Mouse (Mus musculus): ENCODE measurements around the gene Vps37c.

Vps37c gene

DNA sequence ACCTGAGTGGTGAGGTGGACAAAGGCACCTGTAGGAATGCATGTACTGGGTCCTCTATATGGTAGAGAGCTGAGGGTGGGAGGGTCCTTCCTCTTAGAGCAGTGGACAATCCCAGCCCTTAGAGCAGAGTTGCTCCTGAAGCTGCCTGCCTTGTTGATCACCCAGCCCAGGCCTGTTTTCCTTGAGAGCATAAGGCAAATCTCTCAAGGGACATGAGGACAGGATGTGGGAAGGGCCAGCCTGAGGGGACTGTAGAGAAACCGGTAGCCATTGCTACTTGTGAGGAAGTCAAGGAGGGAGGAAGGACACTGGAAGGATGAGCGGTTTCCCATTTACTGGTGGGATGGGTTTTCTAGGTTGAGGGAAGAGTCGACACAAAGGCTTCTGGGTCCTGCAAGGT lies 54.0 kb downstream of the Vps37c start:
- DNase-seq, result no peak

DNA sequence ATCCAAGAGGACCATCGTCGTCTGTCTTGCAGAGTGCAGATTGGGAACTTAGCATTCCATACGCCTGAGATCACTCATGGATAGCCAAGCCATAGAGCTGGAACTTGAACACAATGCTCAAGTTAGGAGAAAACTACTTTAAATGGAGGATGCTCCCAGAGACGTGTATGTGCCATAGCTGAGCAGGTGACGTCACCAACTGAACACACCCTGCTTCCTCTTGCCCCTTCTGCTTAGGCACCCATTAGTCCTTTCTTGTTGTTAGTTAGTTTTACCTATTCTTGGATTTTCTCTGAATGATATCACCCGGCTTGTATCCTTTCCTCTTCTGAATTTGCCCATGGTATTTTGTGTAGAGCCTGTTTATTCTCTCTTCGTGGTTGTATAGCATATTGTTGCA lies 58.6 kb downstream of the Vps37c start:
- DNase-seq, result no peak

- no peak for DNase-seq
Observed at GRCm38 (mm10) chr19:10747718-10748117, 59.2 kb downstream of the Vps37c start.

- DNase-seq, result no peak
Observed at GRCm38 (mm10) chr19:10748401-10749102, 60.0 kb downstream of the Vps37c start.

- no peak for DNase-seq
Observed at GRCm38 (mm10) chr19:10749295-10749694, 60.8 kb downstream of the Vps37c start.

- no peak for DNase-seq
Observed at GRCm38 (mm10) chr19:10750161-10750560, 61.6 kb downstream of the Vps37c start.

DNA sequence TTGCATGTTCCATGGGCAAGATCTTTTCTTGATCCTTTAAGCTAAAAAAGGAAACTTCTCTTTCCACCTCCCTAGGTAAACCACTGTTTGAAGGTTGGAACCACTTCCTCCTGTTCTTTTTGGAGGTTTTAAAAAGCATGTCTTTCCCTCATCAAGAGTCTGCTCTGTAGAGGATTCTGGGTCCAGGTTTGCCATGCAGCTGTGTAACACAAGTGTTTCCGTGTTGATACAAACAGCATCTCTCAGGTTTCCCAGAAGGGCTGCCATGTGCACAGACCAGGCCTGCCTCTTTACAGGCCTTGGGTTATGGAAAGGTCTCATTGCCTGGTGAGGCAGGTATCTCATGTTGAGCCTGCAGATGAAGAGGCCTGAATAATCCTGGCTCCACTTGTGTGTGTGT lies 63.1 kb downstream of the Vps37c start:
- DNase-seq, result peak; percentile 55

DNA sequence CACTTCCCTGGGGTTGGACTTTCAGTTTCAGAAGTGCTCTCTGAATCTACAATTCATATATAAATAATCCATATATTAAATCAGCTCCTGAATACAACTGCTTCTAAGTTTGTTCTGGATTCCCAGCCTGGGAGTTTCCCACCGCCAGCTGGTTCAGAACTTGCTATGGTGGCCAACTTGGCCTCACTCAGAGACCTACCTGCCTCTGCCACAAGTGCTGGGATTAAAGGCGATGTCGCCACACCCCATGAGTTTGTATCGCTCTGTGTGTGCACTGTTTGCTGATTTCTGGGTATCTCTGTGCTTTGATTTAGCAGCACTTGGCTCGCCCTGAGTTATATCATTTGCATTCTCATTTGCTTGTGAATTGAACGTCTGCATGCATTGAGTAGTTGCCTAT lies 63.6 kb downstream of the Vps37c start:
- no peak for DNase-seq

DNA sequence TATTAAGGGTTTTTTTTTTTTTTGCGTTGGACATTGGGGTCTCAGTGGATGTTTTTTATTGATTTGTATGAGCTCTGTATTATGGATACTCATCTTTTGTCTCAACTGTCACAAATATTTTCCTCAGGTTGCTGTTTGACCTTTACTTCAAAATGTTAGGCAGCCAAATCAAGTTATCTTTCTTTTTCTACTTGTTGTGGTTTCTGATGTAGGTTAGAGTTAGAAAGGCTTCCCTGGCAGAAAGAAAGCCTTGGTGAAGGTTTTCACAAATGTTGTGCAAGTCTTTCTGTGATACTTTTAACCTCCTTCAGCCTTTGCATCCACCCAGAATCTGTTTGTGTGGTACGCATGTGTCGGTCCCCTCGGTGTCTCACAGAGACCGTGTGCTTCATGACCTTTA lies 64.1 kb downstream of the Vps37c start:
- DNase-seq, result no peak

DNA sequence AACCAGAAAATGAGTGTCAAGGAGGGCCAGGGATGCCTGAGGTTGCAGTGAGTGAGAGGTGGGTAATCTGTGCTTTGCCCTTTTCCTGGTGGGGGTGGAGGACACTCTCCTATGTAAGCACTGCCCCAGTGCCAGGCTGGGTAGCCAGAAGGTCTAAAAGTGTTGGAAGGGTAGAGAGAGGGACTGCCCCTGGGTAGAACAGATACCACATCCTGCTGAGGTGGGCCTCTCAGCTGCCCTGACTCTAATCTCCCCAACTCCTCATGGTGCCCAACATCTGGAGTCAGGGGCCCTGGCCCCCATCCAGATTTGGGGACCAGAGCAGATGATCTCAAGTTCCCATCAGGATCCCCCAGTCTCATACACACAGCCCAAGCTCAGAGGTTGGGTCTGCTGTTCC lies 68.6 kb downstream of the Vps37c start:
- no peak for DNase-seq

- DNase-seq, result no peak
Observed at GRCm38 (mm10) chr19:10757526-10757925, 69.0 kb downstream of the Vps37c start.

GRCm38 (mm10) chr19:10758708-10759107 lies 70.2 kb downstream of the Vps37c start:
- DNase-seq, result no peak

- no peak for DNase-seq
Observed at GRCm38 (mm10) chr19:10759525-10759924, 71.0 kb downstream of the Vps37c start.

GRCm38 (mm10) chr19:10759983-10760831 lies 71.7 kb downstream of the Vps37c start:
- DNase-seq, result no peak

DNA sequence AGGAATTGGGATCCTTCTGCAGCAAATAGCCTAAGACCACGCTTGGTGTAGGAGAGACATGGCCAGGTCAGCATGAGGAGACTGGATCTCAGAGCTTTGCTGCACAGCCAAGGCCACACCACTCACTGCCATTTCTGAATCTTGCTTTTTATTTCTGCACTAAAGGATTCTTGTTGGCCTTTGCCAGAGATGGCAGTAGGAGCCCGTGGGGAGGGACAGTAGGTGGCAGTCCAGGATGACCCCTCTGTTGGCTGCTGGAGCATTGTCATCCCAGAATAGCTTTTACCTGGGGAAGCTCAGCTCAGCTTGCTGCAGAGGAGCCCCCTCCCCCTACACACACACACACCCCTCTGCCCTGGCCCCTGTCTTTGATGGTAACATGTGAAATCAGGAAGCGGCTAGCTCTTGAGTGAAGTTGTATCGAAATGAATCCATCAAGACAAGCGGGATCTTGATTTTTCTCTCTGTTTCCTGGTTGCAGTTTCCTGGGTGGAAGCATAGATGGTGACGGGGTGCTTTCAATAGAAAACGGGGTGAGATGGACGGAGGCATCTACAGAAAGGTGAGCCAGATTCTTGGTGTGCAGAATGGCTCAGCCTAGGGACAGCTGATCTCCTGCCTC lies 73.4 kb downstream of the Vps37c start:
- DNase-seq, result no peak

DNA sequence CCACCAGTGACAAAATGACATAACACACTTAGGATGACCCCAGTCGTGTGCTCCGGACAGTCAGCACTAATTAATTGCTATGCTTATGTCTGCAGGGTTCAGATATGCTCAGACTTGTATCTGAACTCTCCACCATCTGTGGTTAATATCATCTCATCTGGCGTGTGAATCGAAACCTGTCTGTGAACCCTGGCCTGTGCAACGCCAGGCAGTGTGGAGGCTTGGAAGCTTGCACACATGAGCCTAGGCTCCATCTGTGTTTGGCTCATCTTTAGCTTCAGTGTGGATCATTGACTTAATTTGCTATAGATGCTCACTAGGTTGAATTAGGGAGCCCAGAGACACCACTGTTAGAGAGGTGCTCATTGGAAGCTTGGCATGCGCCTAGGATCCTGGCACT lies 73.9 kb downstream of the Vps37c start:
- DNase-seq, result no peak

GRCm38 (mm10) chr19:10763381-10764031 lies 75.0 kb downstream of the Vps37c start:
- no peak for DNase-seq

Measured in thymus, postnatal 4 days (tissue).